Mouse (Mus musculus) embryonic facial prominence, embryonic 10.5 days (tissue): ENCODE results near the gene Tpbpa. TPM values are rescaled to one million over a fixed set of nuclear protein-coding genes. Genes with fewer than 3 reads are reported as not detected.

Experiments
- polyA plus RNA-seq: library from polyadenylated mRNA; unstranded; fragments of >200 nt; fragmentation: Nextera tagmentation; extraction: Ambion mirVana; gene quantifications from 2 replicates; pipeline ENCODE4 v1.2.1, GENCODE M21; 2016

The Tpbpa gene
- polyA plus RNA-seq, 1 experiment from 2014 or later = not detected

Other genes starting within 250 kb of the Tpbpa start
- not detected in 2 replicates for gene BC051665, start 155.6 kb downstream of the Tpbpa start, polyA plus RNA-seq
- not detected in 2 replicates for gene Ctsll3, start 139.1 kb downstream of the Tpbpa start, polyA plus RNA-seq
- gene 4930486L24Rik, start 77.5 kb downstream of the Tpbpa start, polyA plus RNA-seq = 0.16 TPM in 1 of 2 replicates, not detected in the other
- gene Gm49392, start 45.1 kb downstream of the Tpbpa start, polyA plus RNA-seq = not detected in 2 replicates
- 0.80 and 1.7 TPM in 2 replicates for gene Ctla2b, start 44.5 kb downstream of the Tpbpa start, polyA plus RNA-seq
- gene Tpbpb, start 37.1 kb downstream of the Tpbpa start, polyA plus RNA-seq = not detected in 2 replicates
- gene Gm49393, start 6.4 kb downstream of the Tpbpa start, polyA plus RNA-seq = not detected in 2 replicates
- gene Gm49391, start 5.4 kb downstream of the Tpbpa start, polyA plus RNA-seq = 0.69 and 1.0 TPM in 2 replicates
- gene Ctla2a, start 5.4 kb downstream of the Tpbpa start, polyA plus RNA-seq = 8.7 and 9.3 TPM in 2 replicates
- not detected in 2 replicates for gene Ctsj, start 64.0 kb upstream of the Tpbpa start, polyA plus RNA-seq
- not detected in 2 replicates for gene Ctsq, start 98.6 kb upstream of the Tpbpa start, polyA plus RNA-seq
- not detected in 2 replicates for gene Ctsr, start 222.3 kb upstream of the Tpbpa start, polyA plus RNA-seq